Mouse (Mus musculus): ENCODE data around the gene Afg1l. TPM values are rescaled to one million over a fixed set of nuclear protein-coding genes. Genes with fewer than 3 reads are reported as not detected.

Afg1l gene
- polyA plus RNA-seq, 1 experiment from 2014 or later: 8.1 TPM

- Histone ChIP-seq H3K4me1 (ENCODE audit: control insufficient read depth, insufficient read depth, low read length) (peaks cover 37% of the 10 kb centered on the region), H3K27ac (ENCODE audit: low read depth, low read length) (no peak overlapping the region), H3K4me3 (ENCODE audit: low read length) (peak overlapping the region; percentile 74), H3K4me2 (replicated peaks; ENCODE audit: low read depth, low read length) (peak overlapping the region; percentile 90), H3K36me3 (ENCODE audit: control insufficient read depth, insufficient read depth, low read length) (peaks cover 6% of the 10 kb centered on the region; the same call in 1 of the 2 replicates), H3K9ac (ENCODE audit: low read depth, low read length) (peak overlapping the region; percentile 85; the same call in 1 of the 2 replicates), H3K27me3 (ENCODE audit: control insufficient read depth, insufficient read depth, low read length) (no peaks in the 10 kb centered on the region), H3K9me3 (ENCODE audit: control insufficient read depth, low read length) (no peaks in the 10 kb centered on the region)
- WGBS: 7% methylated on average over 21 of the region's 21 CpGs
- ATAC-seq (ENCODE audit: low FRiP score, low TSS enrichment): no peak
These were observed 204.3 kb downstream of the Afg1l start for GRCm38 (mm10) chr10:42273760-42274691.

GRCm38 (mm10) chr10:42273403-42273759, 205.0 kb downstream of the Afg1l start:
- Histone ChIP-seq H3K27me3 (ENCODE audit: control insufficient read depth, insufficient read depth, low read length) (no peaks in the 10 kb centered on the region), H3K4me2 (replicated peaks; ENCODE audit: low read depth, low read length) (peak overlapping the region; percentile 90), H3K27ac (ENCODE audit: low read depth, low read length) (no peak overlapping the region), H3K36me3 (ENCODE audit: control insufficient read depth, insufficient read depth, low read length) (peaks cover 9% of the 10 kb centered on the region; the same call in 1 of the 2 replicates), H3K9me3 (ENCODE audit: control insufficient read depth, low read length) (no peaks in the 10 kb centered on the region), H3K4me1 (ENCODE audit: control insufficient read depth, insufficient read depth, low read length) (peaks cover 37% of the 10 kb centered on the region), H3K4me3 (ENCODE audit: low read length) (peak overlapping the region; percentile 74), H3K9ac (ENCODE audit: low read depth, low read length) (no peak overlapping the region)
- ATAC-seq (ENCODE audit: low FRiP score, low TSS enrichment): no peak
- WGBS: 59% methylated on average over 6 of the region's 6 CpGs

- H3K27me3 ChIP-seq (ENCODE audit: control insufficient read depth, insufficient read depth, low read length): no peaks in the 10 kb centered on the region
- peaks cover 37% of the 10 kb centered on the region for H3K4me1 ChIP-seq (ENCODE audit: control insufficient read depth, insufficient read depth, low read length)
- H3K36me3 ChIP-seq (ENCODE audit: control insufficient read depth, insufficient read depth, low read length): peaks cover 18% of the 10 kb centered on the region
- peak overlapping the region; percentile 56; the same call in 1 of the 2 replicates for H3K27ac ChIP-seq (ENCODE audit: low read depth, low read length)
- H3K4me2 ChIP-seq (replicated peaks; ENCODE audit: low read depth, low read length): 0 out of 2 replicates have a peak overlapping the region, but pooled peaks have one; percentile 17
- H3K4me3 ChIP-seq (ENCODE audit: low read length): no peak overlapping the region; the same call in 1 of the 2 replicates
- no peaks in the 10 kb centered on the region for H3K9me3 ChIP-seq (ENCODE audit: control insufficient read depth, low read length)
- ATAC-seq (ENCODE audit: low FRiP score, low TSS enrichment): peak; percentile 10; the same call in 1 of the 2 replicates
- WGBS: 38% methylated on average over 11 of the region's 11 CpGs
- H3K9ac ChIP-seq (ENCODE audit: low read depth, low read length): no peak overlapping the region
These were observed 206.7 kb downstream of the Afg1l start for GRCm38 (mm10) chr10:42271454-42272230.

- Histone ChIP-seq H3K9me3 (ENCODE audit: control insufficient read depth, low read length) (no peaks in the 10 kb centered on the region), H3K27me3 (ENCODE audit: control insufficient read depth, insufficient read depth, low read length) (no peaks in the 10 kb centered on the region), H3K36me3 (ENCODE audit: control insufficient read depth, insufficient read depth, low read length) (peaks cover 30% of the 10 kb centered on the region), H3K4me3 (ENCODE audit: low read length) (no peak overlapping the region), H3K27ac (ENCODE audit: low read depth, low read length) (no peak overlapping the region), H3K9ac (ENCODE audit: low read depth, low read length) (no peak overlapping the region), H3K4me2 (replicated peaks; ENCODE audit: low read depth, low read length) (no peak overlapping the region; the same call in 1 of the 2 replicates), H3K4me1 (ENCODE audit: control insufficient read depth, insufficient read depth, low read length) (peaks cover 37% of the 10 kb centered on the region)
- 43% methylated on average over 10 of the region's 10 CpGs for WGBS
- ATAC-seq (ENCODE audit: low FRiP score, low TSS enrichment): no peak
These were observed 207.9 kb downstream of the Afg1l start for GRCm38 (mm10) chr10:42270277-42271083.

GRCm38 (mm10) chr10:42269281-42270025, 208.9 kb downstream of the Afg1l start:
- Histone ChIP-seq H3K4me2 (replicated peaks; ENCODE audit: low read depth, low read length) (no peak overlapping the region), H3K27me3 (ENCODE audit: control insufficient read depth, insufficient read depth, low read length) (no peaks in the 10 kb centered on the region), H3K36me3 (ENCODE audit: control insufficient read depth, insufficient read depth, low read length) (peaks cover 30% of the 10 kb centered on the region), H3K9ac (ENCODE audit: low read depth, low read length) (no peak overlapping the region), H3K4me1 (ENCODE audit: control insufficient read depth, insufficient read depth, low read length) (peaks cover 34% of the 10 kb centered on the region), H3K27ac (ENCODE audit: low read depth, low read length) (no peak overlapping the region), H3K9me3 (ENCODE audit: control insufficient read depth, low read length) (no peaks in the 10 kb centered on the region), H3K4me3 (ENCODE audit: low read length) (no peak overlapping the region)
- WGBS: 54% methylated on average over 15 of the region's 15 CpGs
- ATAC-seq (ENCODE audit: low FRiP score, low TSS enrichment): no peak

GRCm38 (mm10) chr10:42267811-42268545, 210.4 kb downstream of the Afg1l start:
- H3K4me2 ChIP-seq (replicated peaks; ENCODE audit: low read depth, low read length): no peak overlapping the region

GRCm38 (mm10) chr10:42265021-42265689, 213.2 kb downstream of the Afg1l start:
- 93% methylated on average over 11 of the region's 11 CpGs for WGBS
- no peak for ATAC-seq (ENCODE audit: low FRiP score, low TSS enrichment)

More at GRCm38 (mm10) chr10:42267811-42268545, 210.4 kb downstream of the Afg1l start:
- ATAC-seq (ENCODE audit: low FRiP score, low TSS enrichment): no peak
- H3K9me3 ChIP-seq (ENCODE audit: control insufficient read depth, low read length): no peaks in the 10 kb centered on the region
- peaks cover 22% of the 10 kb centered on the region for H3K4me1 ChIP-seq (ENCODE audit: control insufficient read depth, insufficient read depth, low read length)
- no peaks in the 10 kb centered on the region for H3K27me3 ChIP-seq (ENCODE audit: control insufficient read depth, insufficient read depth, low read length)
- H3K36me3 ChIP-seq (ENCODE audit: control insufficient read depth, insufficient read depth, low read length): peaks cover 30% of the 10 kb centered on the region
- H3K4me3 ChIP-seq (ENCODE audit: low read length): no peak overlapping the region
- WGBS: 86% methylated on average over 5 of the region's 5 CpGs
- no peak overlapping the region for H3K9ac ChIP-seq (ENCODE audit: low read depth, low read length)
- no peak overlapping the region for H3K27ac ChIP-seq (ENCODE audit: low read depth, low read length)

More at GRCm38 (mm10) chr10:42265021-42265689, 213.2 kb downstream of the Afg1l start:
- Histone ChIP-seq H3K4me3 (ENCODE audit: low read length) (no peak overlapping the region), H3K9me3 (ENCODE audit: control insufficient read depth, low read length) (no peaks in the 10 kb centered on the region), H3K4me2 (replicated peaks; ENCODE audit: low read depth, low read length) (no peak overlapping the region), H3K27me3 (ENCODE audit: control insufficient read depth, insufficient read depth, low read length) (no peaks in the 10 kb centered on the region), H3K27ac (ENCODE audit: low read depth, low read length) (no peak overlapping the region), H3K4me1 (ENCODE audit: control insufficient read depth, insufficient read depth, low read length) (peaks cover 10% of the 10 kb centered on the region), H3K9ac (ENCODE audit: low read depth, low read length) (no peak overlapping the region), H3K36me3 (ENCODE audit: control insufficient read depth, insufficient read depth, low read length) (peaks cover 26% of the 10 kb centered on the region)

Data from kidney, embryonic 14.5 days (tissue).